Mouse (Mus musculus) megakaryocyte, embryonic 14.5 days (primary cell): Measurements from ENCODE around the gene Zbtb16. TPM values are rescaled to one million over a fixed set of nuclear protein-coding genes. Genes with fewer than 3 reads are reported as not detected.

Experiments
- H3K27me3 ChIP-seq: replicated peaks from 2 replicates; pipeline ENCODE3; 2012; ENCODE audit warnings: inconsistent platforms
- H3K36me3 ChIP-seq: replicated peaks from 2 replicates; pipeline ENCODE3; 2012; ENCODE audit warnings: low read length, inconsistent platforms, mixed read lengths
- H3K4me1 ChIP-seq: 2 replicates; pipeline ENCODE4 v1.6.1; 2012; ENCODE audit warnings: inconsistent platforms
- H3K4me3 ChIP-seq: replicated peaks from 2 replicates; pipeline ENCODE3; 2012; ENCODE audit warnings: moderate library complexity, mild to moderate bottlenecking, inconsistent platforms
- H3K9me3 ChIP-seq: 2 replicates; pipeline ENCODE4 v1.6.1; 2012; ENCODE audit warnings: inconsistent platforms
- FLI1 ChIP-seq: IDR thresholded peaks from 2 replicates; pipeline ENCODE4 v1.6.1; 2012; ENCODE audit warnings: low read length, inconsistent platforms, mixed read lengths
- GATA1 ChIP-seq: IDR thresholded peaks from 3 replicates; pipeline ENCODE4 v1.6.1; 2012; ENCODE audit warnings: mixed read lengths, low read length, inconsistent platforms, borderline replicate concordance
- polyA plus RNA-seq: library from polyadenylated mRNA; stranded (reverse); fragments of >175 nt; gene quantifications from 2 replicates; pipeline ENCODE4 v1.2.3, GENCODE M21; 2012; ENCODE audit warnings: low replicate concordance; ENCODE audit not compliant: insufficient read depth

The Zbtb16 gene
- polyA plus RNA-seq, 1 experiment = 1.8 TPM

DNA sequence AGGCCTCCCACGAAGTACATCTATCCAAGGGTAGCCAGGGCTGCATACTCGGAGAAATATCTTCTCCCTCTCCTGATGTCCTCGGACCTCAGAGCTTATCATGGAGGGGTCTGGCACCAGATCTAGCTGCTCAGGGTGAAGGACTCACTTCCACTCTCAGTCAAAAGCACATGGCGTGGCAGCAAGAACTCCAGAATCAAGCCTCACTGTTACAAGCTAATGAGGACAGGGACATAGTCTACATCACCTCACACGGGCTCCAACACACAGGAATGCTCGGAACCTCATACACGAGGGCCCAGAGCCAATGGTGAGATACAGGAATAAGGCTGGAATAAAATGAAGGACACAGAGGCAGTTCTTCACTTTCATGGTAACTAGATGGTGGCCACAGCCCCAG, 7.2 kb downstream of the Zbtb16 start:
- H3K27me3 ChIP-seq = peaks cover 3% of the 10 kb centered on the region
- TF ChIP-seq GATA1 (no peak), FLI1 (no peak)
- no peaks in the 10 kb centered on the region for H3K9me3 ChIP-seq
- no peak overlapping the region for H3K4me3 ChIP-seq
- H3K36me3 ChIP-seq = peaks cover 71% of the 10 kb centered on the region
- peaks cover 91% of the 10 kb centered on the region for H3K4me1 ChIP-seq

DNA sequence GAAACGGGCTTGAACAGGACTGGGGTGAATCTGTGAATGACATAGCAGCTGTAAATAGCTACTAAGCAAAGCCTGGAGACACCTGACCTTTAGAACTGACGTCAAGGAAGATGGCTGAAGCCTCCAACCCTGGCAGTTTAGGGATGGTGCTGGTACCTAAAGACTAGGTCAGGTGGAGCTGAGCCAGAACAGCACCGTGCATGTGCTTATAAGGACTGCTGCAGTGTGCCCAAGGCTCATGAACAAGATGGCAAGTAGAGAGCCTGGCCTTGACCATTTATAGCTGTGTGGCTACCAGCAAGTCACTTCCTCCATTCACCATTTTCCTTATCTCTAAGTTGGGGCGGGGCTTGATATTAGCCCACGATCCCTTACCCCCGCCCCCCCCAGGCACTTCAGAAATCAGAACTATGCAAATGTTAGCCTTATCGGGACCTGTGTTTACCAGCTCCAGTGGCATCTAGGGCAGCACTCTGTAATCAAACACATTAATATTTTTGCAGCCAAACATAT, 9.6 kb downstream of the Zbtb16 start:
- Histone ChIP-seq H3K9me3 (no peaks in the 10 kb centered on the region), H3K27me3 (no peaks in the 10 kb centered on the region), H3K4me3 (peak overlapping the region; percentile 80), H3K4me1 (peaks cover 92% of the 10 kb centered on the region), H3K36me3 (peaks cover 68% of the 10 kb centered on the region)
- TF ChIP-seq GATA1 (no peak), FLI1 (no peak)

DNA sequence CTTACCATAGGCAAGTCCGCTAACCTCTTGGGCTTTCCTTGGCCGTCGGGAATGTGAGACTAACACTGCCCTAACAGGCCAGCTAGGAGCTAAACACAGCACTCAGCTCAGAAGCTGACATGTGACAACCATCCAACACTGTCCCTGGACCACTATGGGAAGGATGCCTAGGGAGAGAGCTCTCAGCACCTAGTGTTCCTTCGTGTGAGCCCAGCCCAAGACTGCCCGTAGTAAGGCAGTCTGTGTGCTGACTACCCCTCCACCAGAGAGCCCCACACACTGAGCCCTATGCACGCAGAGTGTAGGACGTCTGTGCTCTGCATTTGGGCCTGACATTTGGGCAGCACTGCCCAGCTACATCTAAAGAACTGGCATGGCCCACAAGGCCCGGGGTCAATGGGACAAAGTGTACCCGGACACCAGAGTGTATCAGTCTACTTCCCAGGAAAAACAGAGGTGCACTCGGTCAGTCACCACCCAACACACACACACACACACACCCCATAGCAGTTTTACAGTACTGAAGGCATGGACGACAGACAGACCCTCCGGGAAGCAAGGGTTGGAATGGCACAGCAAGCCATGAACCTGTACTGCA, 11.4 kb downstream of the Zbtb16 start:
- no peaks in the 10 kb centered on the region for H3K27me3 ChIP-seq
- TF ChIP-seq FLI1 = no peak
- no peak for TF ChIP-seq GATA1
- peaks cover 64% of the 10 kb centered on the region for H3K36me3 ChIP-seq
- H3K9me3 ChIP-seq = no peaks in the 10 kb centered on the region
- peaks cover 94% of the 10 kb centered on the region for H3K4me1 ChIP-seq
- H3K4me3 ChIP-seq = peak overlapping the region; percentile 65

- no peak for TF ChIP-seq FLI1
- no peak for TF ChIP-seq GATA1
- Histone ChIP-seq H3K36me3 (peaks cover 58% of the 10 kb centered on the region), H3K27me3 (no peaks in the 10 kb centered on the region)
These were observed 12.2 kb downstream of the Zbtb16 start for GRCm38 (mm10) chr9:48823851-48824250.

GRCm38 (mm10) chr9:48823319-48823705, 12.7 kb downstream of the Zbtb16 start:
- Histone ChIP-seq H3K9me3 (no peaks in the 10 kb centered on the region), H3K36me3 (peaks cover 52% of the 10 kb centered on the region), H3K4me3 (no peak overlapping the region), H3K4me1 (peaks cover 96% of the 10 kb centered on the region), H3K27me3 (no peaks in the 10 kb centered on the region)
- TF ChIP-seq GATA1 (no peak), FLI1 (no peak)

More at GRCm38 (mm10) chr9:48823851-48824250, 12.2 kb downstream of the Zbtb16 start:
- H3K4me1 ChIP-seq = peaks cover 96% of the 10 kb centered on the region
- H3K4me3 ChIP-seq = no peak overlapping the region
- H3K9me3 ChIP-seq = no peaks in the 10 kb centered on the region

DNA sequence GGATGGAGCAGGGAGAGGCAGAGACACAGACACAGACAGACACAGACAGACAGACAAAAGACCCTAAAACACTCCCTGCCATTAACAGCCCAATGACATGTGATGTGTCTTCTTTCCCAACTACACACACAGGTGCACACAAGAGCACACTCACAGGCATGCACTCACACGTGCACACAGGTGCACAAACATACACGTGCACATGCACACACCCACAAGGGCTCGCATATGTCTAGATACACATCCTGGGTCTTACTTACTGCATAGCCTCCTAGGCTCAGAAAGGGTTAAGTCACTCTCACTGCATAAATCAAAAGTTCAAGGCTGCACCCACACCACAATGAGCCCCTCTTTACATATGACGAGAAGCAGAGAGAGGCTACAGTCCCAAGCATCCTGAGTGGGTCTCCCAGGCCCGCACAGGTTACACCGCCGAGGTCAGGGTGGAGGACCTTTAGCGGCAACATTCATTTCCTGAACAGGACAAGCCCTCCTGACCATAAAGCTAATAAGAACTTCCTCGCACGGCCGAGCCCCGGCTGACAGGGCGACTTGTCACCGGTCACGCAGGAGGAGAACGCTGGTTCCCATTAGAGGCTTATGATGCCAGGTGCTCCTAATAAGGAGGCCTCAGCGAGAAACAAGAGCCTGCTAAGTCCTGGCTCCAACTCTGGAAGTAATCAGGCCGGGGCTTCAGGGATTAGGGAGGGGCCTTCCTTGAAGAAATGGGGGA, 13.3 kb downstream of the Zbtb16 start:
- H3K27me3 ChIP-seq = no peaks in the 10 kb centered on the region
- TF ChIP-seq GATA1 (no peak), FLI1 (no peak)
- peaks cover 99% of the 10 kb centered on the region for H3K4me1 ChIP-seq
- peaks cover 47% of the 10 kb centered on the region for H3K36me3 ChIP-seq
- no peak overlapping the region for H3K4me3 ChIP-seq
- no peaks in the 10 kb centered on the region for H3K9me3 ChIP-seq

DNA sequence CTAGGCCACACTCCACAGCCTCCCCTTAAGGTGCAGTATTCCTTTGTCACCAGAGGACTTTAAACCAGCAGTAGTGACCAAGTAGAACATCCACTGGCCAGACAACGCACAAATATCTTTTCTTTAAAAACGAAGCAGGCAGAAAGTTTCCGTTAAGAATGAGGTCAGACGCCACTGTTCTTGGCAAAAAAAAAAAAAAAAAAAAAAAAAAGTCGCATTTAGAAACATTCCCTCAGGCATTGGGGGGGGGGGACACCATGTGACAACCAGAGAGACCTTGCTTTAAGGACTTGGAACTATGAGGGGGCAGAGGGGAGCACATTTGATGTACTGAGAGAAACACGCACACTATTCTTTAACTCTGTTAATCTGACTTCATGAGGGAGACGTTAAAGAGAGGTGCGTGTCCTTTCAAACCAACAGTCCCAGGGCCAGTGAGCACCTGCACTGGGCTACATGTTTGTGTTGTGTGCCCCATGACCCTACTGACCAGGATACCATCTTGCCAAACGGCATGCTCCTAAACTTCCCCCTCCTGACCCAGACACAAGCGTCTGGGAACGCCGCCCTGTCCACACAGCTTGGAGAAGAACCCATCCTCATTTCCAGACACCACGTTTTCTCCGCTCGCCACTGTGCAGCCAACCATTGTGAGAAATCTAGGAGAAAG, 14.0 kb downstream of the Zbtb16 start:
- no peaks in the 10 kb centered on the region for H3K27me3 ChIP-seq
- no peak for TF ChIP-seq FLI1
- no peak for TF ChIP-seq GATA1
- H3K36me3 ChIP-seq = peaks cover 42% of the 10 kb centered on the region
- H3K4me1 ChIP-seq = peaks cover 100% of the 10 kb centered on the region
- peak overlapping the region; percentile 7 for H3K4me3 ChIP-seq
- no peaks in the 10 kb centered on the region for H3K9me3 ChIP-seq

DNA sequence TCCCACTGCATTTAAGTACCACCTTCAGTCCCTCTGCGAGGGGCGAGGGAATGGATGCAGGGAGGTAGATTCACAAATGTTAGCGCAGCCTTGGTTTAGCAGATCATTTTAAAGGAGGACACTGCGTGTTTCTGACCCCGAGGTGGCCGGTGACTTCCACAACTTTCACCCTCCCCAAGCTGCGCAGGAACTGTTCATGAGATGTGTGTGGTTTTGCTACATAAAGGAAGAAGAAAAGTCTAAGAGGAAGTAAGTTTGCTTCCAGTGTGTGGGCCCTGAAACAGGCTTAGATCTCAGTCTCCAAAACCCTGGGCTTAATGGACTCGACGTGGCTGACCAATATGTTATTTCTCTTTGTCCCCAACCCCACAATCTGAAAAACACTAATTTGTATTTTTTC, 14.6 kb downstream of the Zbtb16 start:
- TF ChIP-seq GATA1 (no peak), FLI1 (no peak)
- Histone ChIP-seq H3K4me1 (peaks cover 100% of the 10 kb centered on the region), H3K4me3 (peak overlapping the region; percentile 84), H3K27me3 (no peaks in the 10 kb centered on the region), H3K36me3 (peaks cover 42% of the 10 kb centered on the region), H3K9me3 (no peaks in the 10 kb centered on the region)

DNA sequence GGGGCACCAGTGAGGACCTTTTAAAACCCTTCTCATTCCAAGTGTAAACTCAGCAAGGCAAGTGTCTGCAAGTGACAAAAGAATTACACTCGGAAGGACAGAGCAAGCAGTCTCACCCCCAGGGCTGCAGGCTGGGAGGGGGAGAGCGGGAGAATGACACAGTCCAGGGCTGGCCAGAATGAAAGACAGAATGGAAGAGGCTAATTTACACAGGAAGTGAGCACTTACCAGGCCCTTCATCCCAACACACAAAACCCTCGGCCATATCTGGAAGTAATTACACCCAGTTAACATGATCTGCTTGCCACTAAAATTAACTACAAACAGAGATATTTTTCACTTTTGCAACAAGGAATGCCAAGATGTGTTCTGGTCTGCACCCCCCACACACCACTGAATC, 15.2 kb downstream of the Zbtb16 start:
- H3K4me1 ChIP-seq = peaks cover 100% of the 10 kb centered on the region
- TF ChIP-seq FLI1 = no peak
- TF ChIP-seq GATA1 = no peak
- no peaks in the 10 kb centered on the region for H3K27me3 ChIP-seq

GRCm38 (mm10) chr9:48819695-48820094, 16.3 kb downstream of the Zbtb16 start:
- H3K4me3 ChIP-seq = no peak overlapping the region
- no peaks in the 10 kb centered on the region for H3K9me3 ChIP-seq
- peaks cover 35% of the 10 kb centered on the region for H3K36me3 ChIP-seq
- no peaks in the 10 kb centered on the region for H3K27me3 ChIP-seq
- TF ChIP-seq FLI1 (no peak), GATA1 (no peak)
- peaks cover 100% of the 10 kb centered on the region for H3K4me1 ChIP-seq

More for the DNA sequence above, 15.2 kb downstream of the Zbtb16 start:
- Histone ChIP-seq H3K36me3 (peaks cover 39% of the 10 kb centered on the region), H3K9me3 (no peaks in the 10 kb centered on the region), H3K4me3 (peak overlapping the region; percentile 84)
